Mouse (Mus musculus): ENCODE measurements around the gene Cacng8.

- no peak for TF ChIP-seq POLR2A (IDR thresholded peaks at IDR 0.05; ENCODE audit: extremely low read depth, insufficient read depth, low read length)
- TF ChIP-seq CTCF (IDR thresholded peaks at IDR 0.05; ENCODE audit: low read depth, low read length) = no peak
Measured at GRCm38 (mm10) chr7:3388885-3389284, 1.6 kb upstream of the Cacng8 start.

Measured in liver, adult 2 months (tissue).